Mouse (Mus musculus): ENCODE data around the gene Rbm38. TPM values are rescaled to one million over a fixed set of nuclear protein-coding genes. Genes with fewer than 3 reads are reported as not detected.

Gene Rbm38
- polyA plus RNA-seq, 1 experiment = 16.3 TPM

DNA sequence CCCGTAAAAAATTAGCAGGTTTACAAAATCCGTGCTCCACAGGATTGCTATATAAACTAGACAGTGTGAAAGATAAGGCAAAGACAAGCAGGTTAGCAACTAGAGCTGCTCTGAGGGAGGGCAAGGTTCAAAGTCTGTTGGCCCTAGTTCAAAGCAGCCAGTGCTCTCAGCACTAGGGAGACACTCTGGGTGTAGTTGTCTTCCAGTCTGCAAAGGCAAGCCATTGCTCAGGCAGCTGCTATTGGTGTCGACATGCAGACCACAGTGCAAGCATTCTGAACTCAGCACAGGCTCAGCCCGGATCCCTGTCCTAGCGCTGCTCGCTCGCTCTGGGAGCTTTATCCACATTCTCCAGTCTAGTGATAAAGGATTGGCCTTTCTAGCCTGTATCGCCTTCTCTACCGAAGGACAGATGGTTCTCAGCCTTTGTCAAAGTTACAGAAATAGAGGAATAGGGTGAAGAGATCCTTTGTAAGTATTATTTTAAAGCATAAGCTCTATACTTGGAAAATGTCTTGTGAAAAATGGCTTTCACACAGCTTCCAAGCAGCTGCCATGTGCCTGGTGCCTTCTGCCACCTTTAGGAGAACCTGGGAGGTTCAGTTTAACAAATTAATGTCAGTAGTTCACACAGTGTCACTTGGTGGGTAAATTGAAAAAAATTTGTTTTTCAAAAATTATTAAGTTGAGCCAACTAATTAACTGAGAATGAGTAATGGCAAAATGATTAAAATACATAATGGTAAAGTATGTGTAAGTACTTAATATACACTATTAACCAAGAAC, 37.3 kb upstream of the Rbm38 start:
- TF ChIP-seq CTCF (IDR thresholded peaks at IDR 0.05; ENCODE audit: low read depth, low read length) (no peak), POLR2A (IDR thresholded peaks at IDR 0.05; ENCODE audit: borderline replicate concordance, low read depth, low read length) (no peak)
- H3K4me1 ChIP-seq (ENCODE audit: control insufficient read depth, insufficient read depth, low read length) = no peaks in the 10 kb centered on the region
- H3K27ac ChIP-seq (ENCODE audit: insufficient read depth, low read depth, low read length) = no peak overlapping the region
- no peak overlapping the region for H3K4me3 ChIP-seq (ENCODE audit: insufficient read depth, low read length)

GRCm38 (mm10) chr2:172990161-172990560, 30.1 kb upstream of the Rbm38 start:
- Histone ChIP-seq H3K4me3 (ENCODE audit: insufficient read depth, low read length) (no peak overlapping the region), H3K27ac (ENCODE audit: insufficient read depth, low read depth, low read length) (no peak overlapping the region), H3K4me1 (ENCODE audit: control insufficient read depth, insufficient read depth, low read length) (no peaks in the 10 kb centered on the region)
- TF ChIP-seq POLR2A (IDR thresholded peaks at IDR 0.05; ENCODE audit: borderline replicate concordance, low read depth, low read length) (no peak), CTCF (IDR thresholded peaks at IDR 0.05; ENCODE audit: low read depth, low read length) (no peak)

GRCm38 (mm10) chr2:172996207-172996606, 24.1 kb upstream of the Rbm38 start:
- H3K27ac ChIP-seq (ENCODE audit: insufficient read depth, low read depth, low read length) = no peak overlapping the region
- TF ChIP-seq CTCF (IDR thresholded peaks at IDR 0.05; ENCODE audit: low read depth, low read length) (peak; percentile 90), POLR2A (IDR thresholded peaks at IDR 0.05; ENCODE audit: borderline replicate concordance, low read depth, low read length) (no peak)
- H3K4me1 ChIP-seq (ENCODE audit: control insufficient read depth, insufficient read depth, low read length) = peaks cover 2% of the 10 kb centered on the region
- H3K4me3 ChIP-seq (ENCODE audit: insufficient read depth, low read length) = no peak overlapping the region

DNA sequence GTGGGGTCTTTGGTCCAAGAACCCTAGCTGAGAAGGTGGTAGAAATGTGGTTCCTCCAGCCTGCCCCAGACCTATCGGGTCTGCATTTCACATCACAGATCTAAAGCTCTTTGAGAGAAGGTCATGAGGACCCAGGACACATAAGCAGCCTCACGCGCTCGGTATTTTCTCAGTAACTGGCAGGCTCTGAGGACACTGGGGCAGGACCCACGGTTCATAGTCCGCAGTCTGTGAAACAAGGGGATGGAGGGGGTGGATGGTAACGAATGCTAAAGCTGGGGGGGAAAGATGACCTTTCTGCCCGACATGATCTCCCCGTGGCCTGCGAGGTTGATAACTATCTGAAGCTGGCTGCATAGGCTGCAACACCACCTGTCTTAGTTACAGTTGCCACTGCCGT, 22.6 kb upstream of the Rbm38 start:
- Histone ChIP-seq H3K4me3 (ENCODE audit: insufficient read depth, low read length) (no peak overlapping the region), H3K4me1 (ENCODE audit: control insufficient read depth, insufficient read depth, low read length) (peaks cover 11% of the 10 kb centered on the region), H3K27ac (ENCODE audit: insufficient read depth, low read depth, low read length) (no peak overlapping the region)
- TF ChIP-seq CTCF (IDR thresholded peaks at IDR 0.05; ENCODE audit: low read depth, low read length) (no peak), POLR2A (IDR thresholded peaks at IDR 0.05; ENCODE audit: borderline replicate concordance, low read depth, low read length) (no peak)

DNA sequence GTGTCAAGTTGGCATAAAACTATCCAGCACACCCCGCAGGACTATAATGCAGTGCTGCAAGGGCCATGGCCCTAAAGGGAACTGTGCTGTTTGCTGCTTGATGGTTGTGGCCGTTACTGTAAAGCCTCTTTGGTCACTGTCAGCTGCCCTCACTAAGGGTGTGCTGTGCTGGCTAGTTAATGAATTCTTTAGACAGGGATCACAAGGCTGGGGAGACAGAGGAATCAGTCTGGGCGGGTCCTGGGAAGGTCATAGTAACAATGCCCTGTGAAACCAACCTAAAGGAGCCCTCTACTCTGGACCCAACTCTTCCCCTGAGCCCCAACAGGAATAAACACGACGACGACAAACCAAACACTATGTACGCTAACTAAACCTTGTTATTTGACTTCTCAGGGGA, 21.8 kb upstream of the Rbm38 start:
- no peak for TF ChIP-seq CTCF (IDR thresholded peaks at IDR 0.05; ENCODE audit: low read depth, low read length)
- TF ChIP-seq POLR2A (IDR thresholded peaks at IDR 0.05; ENCODE audit: borderline replicate concordance, low read depth, low read length) = no peak
- Histone ChIP-seq H3K4me3 (ENCODE audit: insufficient read depth, low read length) (no peak overlapping the region), H3K4me1 (ENCODE audit: control insufficient read depth, insufficient read depth, low read length) (peaks cover 13% of the 10 kb centered on the region), H3K27ac (ENCODE audit: insufficient read depth, low read depth, low read length) (no peak overlapping the region)

GRCm38 (mm10) chr2:172999630-173000284, 20.5 kb upstream of the Rbm38 start, which contains the start of gene Rae1:
TSS of gene Rae1 (plus strand) at chr2:173000117.
- peak; percentile 99 for TF ChIP-seq CTCF (IDR thresholded peaks at IDR 0.05; ENCODE audit: low read depth, low read length)
- TF ChIP-seq POLR2A (IDR thresholded peaks at IDR 0.05; ENCODE audit: borderline replicate concordance, low read depth, low read length) = no peak
- peaks cover 15% of the 10 kb centered on the region for H3K4me1 ChIP-seq (ENCODE audit: control insufficient read depth, insufficient read depth, low read length)
- H3K27ac ChIP-seq (ENCODE audit: insufficient read depth, low read depth, low read length) = peak within 1 kb of the TSS; percentile 30
- peak within 1 kb of the TSS; percentile 69 for H3K4me3 ChIP-seq (ENCODE audit: insufficient read depth, low read length)

DNA sequence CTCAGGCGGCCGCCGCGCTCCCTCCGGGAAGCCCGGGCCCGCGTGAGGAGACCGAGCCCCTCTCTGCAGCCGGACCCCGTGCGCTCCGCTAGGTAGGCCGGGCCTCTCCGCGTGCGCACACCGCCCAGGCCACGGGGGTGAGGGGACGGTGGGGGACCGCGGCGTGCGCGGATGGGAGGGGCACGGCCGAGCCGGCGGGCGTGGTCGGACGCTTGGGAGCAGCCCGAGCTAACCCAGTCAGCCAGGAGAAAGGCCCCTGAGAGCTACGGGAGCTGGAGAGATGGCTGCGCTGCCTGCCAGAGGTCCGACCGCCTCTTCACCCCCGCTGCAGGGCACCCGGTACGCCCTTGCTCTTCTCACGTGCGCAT, 20.0 kb upstream of the Rbm38 start:
- peaks cover 15% of the 10 kb centered on the region for H3K4me1 ChIP-seq (ENCODE audit: control insufficient read depth, insufficient read depth, low read length)
- peak overlapping the region; percentile 30 for H3K27ac ChIP-seq (ENCODE audit: insufficient read depth, low read depth, low read length)
- H3K4me3 ChIP-seq (ENCODE audit: insufficient read depth, low read length) = peak overlapping the region; percentile 69
- TF ChIP-seq POLR2A (IDR thresholded peaks at IDR 0.05; ENCODE audit: borderline replicate concordance, low read depth, low read length) (no peak), CTCF (IDR thresholded peaks at IDR 0.05; ENCODE audit: low read depth, low read length) (no peak)

DNA sequence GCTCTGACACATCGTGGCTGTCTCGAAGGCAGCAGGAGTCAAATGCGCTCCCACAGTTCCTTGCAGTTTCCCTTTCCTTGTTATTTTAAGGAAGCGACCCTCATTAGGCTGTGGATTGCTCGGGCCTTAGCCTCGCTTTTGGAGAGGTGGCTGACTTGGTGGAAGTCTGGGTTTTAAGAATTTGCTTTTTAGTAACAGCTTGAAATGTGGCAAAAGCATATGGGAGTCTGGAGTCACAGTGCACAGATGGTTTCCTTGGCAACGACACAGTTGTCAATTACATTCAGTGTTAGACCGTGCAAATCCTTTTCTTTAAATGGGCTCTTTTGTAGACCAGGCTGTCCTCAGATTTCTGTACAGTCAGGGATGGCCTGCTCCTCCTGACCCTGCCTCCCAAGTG, 19.4 kb upstream of the Rbm38 start:
- H3K4me3 ChIP-seq (ENCODE audit: insufficient read depth, low read length) = peak overlapping the region; percentile 69
- H3K27ac ChIP-seq (ENCODE audit: insufficient read depth, low read depth, low read length) = peak overlapping the region; percentile 28
- TF ChIP-seq CTCF (IDR thresholded peaks at IDR 0.05; ENCODE audit: low read depth, low read length) (no peak), POLR2A (IDR thresholded peaks at IDR 0.05; ENCODE audit: borderline replicate concordance, low read depth, low read length) (no peak)
- peaks cover 15% of the 10 kb centered on the region for H3K4me1 ChIP-seq (ENCODE audit: control insufficient read depth, insufficient read depth, low read length)

GRCm38 (mm10) chr2:173003737-173004136, 16.6 kb upstream of the Rbm38 start:
- peaks cover 15% of the 10 kb centered on the region for H3K4me1 ChIP-seq (ENCODE audit: control insufficient read depth, insufficient read depth, low read length)
- TF ChIP-seq POLR2A (IDR thresholded peaks at IDR 0.05; ENCODE audit: borderline replicate concordance, low read depth, low read length) (no peak), CTCF (IDR thresholded peaks at IDR 0.05; ENCODE audit: low read depth, low read length) (no peak)
- H3K4me3 ChIP-seq (ENCODE audit: insufficient read depth, low read length) = no peak overlapping the region
- H3K27ac ChIP-seq (ENCODE audit: insufficient read depth, low read depth, low read length) = no peak overlapping the region

DNA sequence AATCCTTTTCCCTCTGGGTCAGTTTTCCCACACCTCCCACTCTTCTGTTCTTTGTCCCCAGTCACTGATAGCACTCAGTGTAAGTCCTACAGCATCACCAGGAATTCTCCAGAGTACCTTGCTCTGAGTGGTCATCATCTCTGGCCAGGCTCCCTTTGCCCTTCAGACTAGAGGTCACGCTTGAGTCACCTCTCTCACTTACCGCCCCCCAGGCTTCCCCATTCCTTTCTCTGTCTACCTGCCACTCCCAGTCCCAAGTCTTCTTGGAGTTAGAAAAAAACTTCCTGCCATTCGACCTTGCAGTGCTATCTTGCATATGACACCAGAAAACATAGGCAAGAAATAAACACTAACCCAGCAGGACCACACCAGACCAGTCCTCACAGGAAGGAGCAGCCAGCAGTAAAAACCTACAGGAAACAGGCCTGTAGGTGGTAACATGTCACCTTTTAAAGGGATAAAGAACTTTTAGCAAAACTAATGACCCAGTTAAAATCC, 10.0 kb upstream of the Rbm38 start:
- H3K4me1 ChIP-seq (ENCODE audit: control insufficient read depth, insufficient read depth, low read length) = no peaks in the 10 kb centered on the region
- H3K4me3 ChIP-seq (ENCODE audit: insufficient read depth, low read length) = no peak overlapping the region
- H3K27ac ChIP-seq (ENCODE audit: insufficient read depth, low read depth, low read length) = no peak overlapping the region
- TF ChIP-seq POLR2A (IDR thresholded peaks at IDR 0.05; ENCODE audit: borderline replicate concordance, low read depth, low read length) (no peak), CTCF (IDR thresholded peaks at IDR 0.05; ENCODE audit: low read depth, low read length) (no peak)
